Mouse (Mus musculus) forebrain, embryonic 14.5 days (tissue): ENCODE data around the gene Edc3. TPM values are rescaled to one million over a fixed set of nuclear protein-coding genes. Genes with fewer than 3 reads are reported as not detected.
A peak's percentile ranks its signal among the peaks of the same experiment; 100 is the strongest.

Source experiments
- ATAC-seq: fragments of 200-750 bp; cut with Nextera tagmentation; 2 replicates; pipeline ENCODE4 v1.8.0; 2017; ENCODE audit warnings: mild to moderate bottlenecking, moderate library complexity
- DNase-seq: peaks from one replicate; pipeline ENCODE4 v3.0.0-alpha.2; 2015; ENCODE audit warnings: low spot score
- H3K27ac ChIP-seq: fragments of 300-500 bp; sonication (generic); 2 replicates; pipeline ENCODE4 v1.5.1; 2014; ENCODE audit warnings: low read depth, mild to moderate bottlenecking, control low read depth, low read length, moderate library complexity
- H3K27me3 ChIP-seq: fragments of 300-500 bp; sonication (generic); replicated peaks from 2 replicates; pipeline ENCODE4 v1.6.1; 2014; ENCODE audit warnings: low read length, control low read depth, mixed read lengths; ENCODE audit not compliant: control insufficient read depth, insufficient read depth
- H3K36me3 ChIP-seq: fragments of 300-500 bp; sonication (generic); 2 replicates; pipeline ENCODE4 v1.6.1; 2014; ENCODE audit warnings: low read length, control low read depth; ENCODE audit not compliant: control insufficient read depth, insufficient read depth
- H3K4me1 ChIP-seq: fragments of 300-500 bp; sonication (generic); 2 replicates; pipeline ENCODE4 v1.6.1; 2014; ENCODE audit warnings: antibody characterized with exemption, low read length, control low read depth; ENCODE audit not compliant: control insufficient read depth, insufficient read depth
- H3K4me2 ChIP-seq: fragments of 300-500 bp; sonication (generic); 2 replicates; pipeline ENCODE4 v1.6.1; 2014; ENCODE audit warnings: mild to moderate bottlenecking, control low read depth, low read length
- H3K4me3 ChIP-seq: fragments of 300-500 bp; sonication (generic); 2 replicates; pipeline ENCODE4 v1.5.1; 2014; ENCODE audit warnings: low read depth, low read length, control low read depth
- H3K9ac ChIP-seq: fragments of 300-500 bp; sonication (generic); 2 replicates; pipeline ENCODE4 v1.6.1; 2014; ENCODE audit warnings: mild to moderate bottlenecking, low read length, control low read depth, moderate library complexity
- H3K9me3 ChIP-seq: fragments of 300-500 bp; sonication (generic); replicated peaks from 2 replicates; pipeline ENCODE4 v1.6.1; 2016; ENCODE audit warnings: low read length, control low read depth, mixed read lengths; ENCODE audit not compliant: control insufficient read depth
- WGBS: fragments of 180-500 bp; shearing (Covaris S2); extraction: QIAGEN DNeasy Blood & Tissue Kit; methylation state at CpG from one replicate; pipeline ENCODE4 v1.1.7; 2014; 5-methylcytosine and 5-hydroxymethylcytosine counted together
- polyA plus RNA-seq: library from polyadenylated mRNA; unstranded; fragments of >200 nt; fragmentation: Nextera tagmentation; extraction: Ambion mirVana; gene quantifications from 2 replicates; pipeline ENCODE4 v1.2.1, GENCODE M21; 2014

The Edc3 gene
- polyA plus RNA-seq, 1 experiment from 2014 or later = 28.9 TPM

- ATAC-seq (no peak), DNase-seq (no peak)
- peaks cover 38% of the 10 kb centered on the region for H3K36me3 ChIP-seq
- no peak overlapping the region for H3K27ac ChIP-seq
- no peak overlapping the region for H3K9ac ChIP-seq
- no peak overlapping the region for H3K4me2 ChIP-seq
- H3K9me3 ChIP-seq = no peaks in the 10 kb centered on the region
- 91% methylated on average over 5 of the region's 5 CpGs for WGBS
- no peak overlapping the region for H3K4me3 ChIP-seq
- no peaks in the 10 kb centered on the region for H3K27me3 ChIP-seq
- no peaks in the 10 kb centered on the region for H3K4me1 ChIP-seq
Observed at GRCm38 (mm10) chr9:57739863-57740262, 31.5 kb downstream of the Edc3 start.

GRCm38 (mm10) chr9:57744462-57745091 is 36.2 kb downstream of the Edc3 start:
- no peak overlapping the region for H3K4me2 ChIP-seq
- no peak overlapping the region for H3K27ac ChIP-seq
- 71% methylated on average over 3 of the region's 3 CpGs for WGBS
- ATAC-seq = peak; percentile 40; the same call in 1 of the 2 replicates
- H3K36me3 ChIP-seq = peaks cover 83% of the 10 kb centered on the region
- no peak overlapping the region for H3K4me3 ChIP-seq
- H3K9ac ChIP-seq = no peak overlapping the region
- no peaks in the 10 kb centered on the region for H3K9me3 ChIP-seq
- H3K27me3 ChIP-seq = no peaks in the 10 kb centered on the region
- H3K4me1 ChIP-seq = no peaks in the 10 kb centered on the region
- peak; percentile 80 for DNase-seq

GRCm38 (mm10) chr9:57747067-57747466 is 38.7 kb downstream of the Edc3 start:
- no peaks in the 10 kb centered on the region for H3K4me1 ChIP-seq
- no peaks in the 10 kb centered on the region for H3K9me3 ChIP-seq
- no peaks in the 10 kb centered on the region for H3K27me3 ChIP-seq
- no peak overlapping the region for H3K9ac ChIP-seq
- H3K4me3 ChIP-seq = no peak overlapping the region
- no peak overlapping the region for H3K27ac ChIP-seq
- H3K36me3 ChIP-seq = peaks cover 86% of the 10 kb centered on the region
- WGBS = 87% methylated on average over 1 of the region's 1 CpGs
- H3K4me2 ChIP-seq = no peak overlapping the region
- no peak for ATAC-seq
- DNase-seq = no peak

- H3K27ac ChIP-seq = no peak overlapping the region
Observed at GRCm38 (mm10) chr9:57748137-57748536, 39.8 kb downstream of the Edc3 start.

GRCm38 (mm10) chr9:57748831-57749230 is 40.5 kb downstream of the Edc3 start:
- Histone ChIP-seq H3K9me3 (no peaks in the 10 kb centered on the region), H3K36me3 (peaks cover 93% of the 10 kb centered on the region), H3K4me3 (no peak overlapping the region), H3K4me1 (no peaks in the 10 kb centered on the region), H3K9ac (no peak overlapping the region), H3K4me2 (no peak overlapping the region), H3K27me3 (no peaks in the 10 kb centered on the region), H3K27ac (no peak overlapping the region)
- no peak for DNase-seq
- ATAC-seq = no peak
- 67% methylated on average over 1 of the region's 1 CpGs for WGBS

More at GRCm38 (mm10) chr9:57748137-57748536, 39.8 kb downstream of the Edc3 start:
- DNase-seq = no peak
- WGBS = 82% methylated on average over 6 of the region's 6 CpGs
- Histone ChIP-seq H3K36me3 (peaks cover 87% of the 10 kb centered on the region), H3K4me1 (no peaks in the 10 kb centered on the region), H3K9me3 (no peaks in the 10 kb centered on the region), H3K4me2 (no peak overlapping the region), H3K9ac (no peak overlapping the region), H3K4me3 (no peak overlapping the region), H3K27me3 (no peaks in the 10 kb centered on the region)
- ATAC-seq = no peak

GRCm38 (mm10) chr9:57750901-57751300 is 42.6 kb downstream of the Edc3 start:
- Histone ChIP-seq H3K4me2 (no peak overlapping the region), H3K4me3 (no peak overlapping the region), H3K27me3 (no peaks in the 10 kb centered on the region), H3K27ac (no peak overlapping the region), H3K36me3 (peaks cover 100% of the 10 kb centered on the region), H3K4me1 (no peaks in the 10 kb centered on the region), H3K9me3 (no peaks in the 10 kb centered on the region), H3K9ac (no peak overlapping the region)
- DNase-seq = no peak
- no peak for ATAC-seq
- 88% methylated on average over 7 of the region's 7 CpGs for WGBS

- ATAC-seq = no peak
- DNase-seq = no peak
- H3K27ac ChIP-seq = no peak overlapping the region
- H3K4me2 ChIP-seq = no peak overlapping the region
- 86% methylated on average over 3 of the region's 3 CpGs for WGBS
- peaks cover 89% of the 10 kb centered on the region for H3K36me3 ChIP-seq
- no peaks in the 10 kb centered on the region for H3K9me3 ChIP-seq
- H3K4me3 ChIP-seq = no peak overlapping the region
- peaks cover 6% of the 10 kb centered on the region; the same call in 1 of the 2 replicates for H3K4me1 ChIP-seq
- no peak overlapping the region for H3K9ac ChIP-seq
- no peaks in the 10 kb centered on the region for H3K27me3 ChIP-seq
Observed at GRCm38 (mm10) chr9:57757578-57757977, 49.2 kb downstream of the Edc3 start.

- no peak for DNase-seq
- no peak for ATAC-seq
- Histone ChIP-seq H3K36me3 (peaks cover 80% of the 10 kb centered on the region), H3K4me3 (no peak overlapping the region), H3K4me1 (peaks cover 16% of the 10 kb centered on the region), H3K27me3 (no peaks in the 10 kb centered on the region), H3K9me3 (no peaks in the 10 kb centered on the region), H3K9ac (no peak overlapping the region), H3K27ac (no peak overlapping the region), H3K4me2 (no peak overlapping the region)
- WGBS = 89% methylated on average over 22 of the region's 22 CpGs
Observed at GRCm38 (mm10) chr9:57758528-57758927, 50.2 kb downstream of the Edc3 start.

GRCm38 (mm10) chr9:57759289-57759688 is 50.9 kb downstream of the Edc3 start:
- no peak overlapping the region for H3K4me3 ChIP-seq
- no peak overlapping the region for H3K27ac ChIP-seq
- no peaks in the 10 kb centered on the region for H3K9me3 ChIP-seq
- DNase-seq (peak; percentile 55), ATAC-seq (no peak)
- no peak overlapping the region for H3K4me2 ChIP-seq
- H3K9ac ChIP-seq = no peak overlapping the region
- peaks cover 72% of the 10 kb centered on the region for H3K36me3 ChIP-seq
- peaks cover 22% of the 10 kb centered on the region for H3K4me1 ChIP-seq
- WGBS = 27% methylated on average over 6 of the region's 6 CpGs
- no peaks in the 10 kb centered on the region for H3K27me3 ChIP-seq
